In genomic region chr8:64941495-64941894, GRCm38 (mm10) we compare ENCODE assay signal across 7 mouse cellular contexts. TPM values are rescaled to one million over a fixed set of nuclear protein-coding genes. Genes with fewer than 3 reads are reported as not detected.
DNase-seq lines count a peak whose midpoint lies in the region; ATAC-seq and TF ChIP-seq lines count a peak whose summit lies in the region.

No protein-coding gene starts in this region.

- DNase-seq in ZHBTc4 (ENCODE audit: low read depth, low spot score): peak; percentile 81
- peak; percentile 86 to 92 for DNase-seq in cerebellum, postnatal 36 days
- peak; percentile 80 for DNase-seq in gastrocnemius, adult 2 months
- peak; percentile 79 for DNase-seq in kidney, adult 18-20 months
- peak; percentile 78 for DNase-seq in left cerebral cortex, postnatal 4 days
- DNase-seq in midbrain, embryonic 14.5 days: peak; percentile 92
- peak; percentile 37 to 68 for DNase-seq in spleen, adult 2 months (ENCODE audit: low read depth in 1 of 2, low spot score in 2 of 2)

- H3K4me1 ChIP-seq in midbrain, embryonic 14.5 days (ENCODE audit: control insufficient read depth, insufficient read depth, low read length): peaks cover 7% of the 10 kb centered on the region; the same call in 1 of the 2 replicates
- no peaks in the 10 kb centered on the region; the same call in 1 of the 2 replicates for H3K4me1 ChIP-seq in spleen, adult 2 months (ENCODE audit: control insufficient read depth, insufficient read depth, insufficient read length)

- H3K9ac ChIP-seq in midbrain, embryonic 14.5 days (replicated peaks; ENCODE audit: low read length): no peak overlapping the region

- no peaks in the 10 kb centered on the region for H3K9me3 ChIP-seq in midbrain, embryonic 14.5 days (ENCODE audit: control insufficient read depth, low read length)

- intact Hi-C loops in gastrocnemius, adult 2 months (cut with DNase I): loop anchor here (2.0 to 5.0 kb wide), 4 partner anchors 94 to 323 kb away; partner anchors contain the start of gene Cpe
- intact Hi-C loops in left cerebral cortex, postnatal 4 days (cut with DNase I): loop anchor here (5.0 kb wide), 2 partner anchors 179 to 324 kb away; no protein-coding TSS in a partner anchor

- peak; percentile 51; the same call in 1 of the 2 replicates for ATAC-seq in midbrain, embryonic 14.5 days (ENCODE audit: low FRiP score, low TSS enrichment)

- no peaks in the 10 kb centered on the region for H3K36me3 ChIP-seq in midbrain, embryonic 14.5 days (ENCODE audit: control insufficient read depth, insufficient read depth, low read length)
- H3K36me3 ChIP-seq in spleen, adult 2 months (ENCODE audit: control insufficient read depth, insufficient read depth, low read length): no peaks in the 10 kb centered on the region

- 13% methylated on average over 9 of the region's 9 CpGs for WGBS in midbrain, embryonic 14.5 days
- 18% methylated on average over 9 of the region's 9 CpGs for WGBS in spleen, adult 2 months

- peak; percentile 99; the same call in 1 of the 2 replicates for TF ChIP-seq CTCF in gastrocnemius, adult 2 months (IDR thresholded peaks at IDR 0.05)
- peak; percentile 78; the same call in 1 of the 2 replicates for TF ChIP-seq CTCF in spleen, adult 2 months (IDR thresholded peaks at IDR 0.05; ENCODE audit: extremely low read depth, insufficient read depth, insufficient read length, insufficient replicate concordance)

- H3K4me3 ChIP-seq in gastrocnemius, adult 2 months: no peak overlapping the region
- no peak overlapping the region for H3K4me3 ChIP-seq in midbrain, embryonic 14.5 days (replicated peaks; ENCODE audit: low read depth, low read length)
- no peak overlapping the region for H3K4me3 ChIP-seq in spleen, adult 2 months (ENCODE audit: extremely low read depth, insufficient read depth, insufficient read length)

- no peaks in the 10 kb centered on the region for H3K27me3 ChIP-seq in midbrain, embryonic 14.5 days (ENCODE audit: control insufficient read depth, insufficient read depth, low read length)
- H3K27me3 ChIP-seq in spleen, adult 2 months (ENCODE audit: control insufficient read depth, insufficient read depth, low read length): no peaks in the 10 kb centered on the region

- H3K4me2 ChIP-seq in midbrain, embryonic 14.5 days (ENCODE audit: low read length): peak overlapping the region; percentile 24; the same call in 1 of the 2 replicates

- no peak overlapping the region for H3K27ac ChIP-seq in gastrocnemius, adult 2 months
- no peak overlapping the region for H3K27ac ChIP-seq in midbrain, embryonic 14.5 days (replicated peaks; ENCODE audit: low read depth, low read length)
- no peak overlapping the region for H3K27ac ChIP-seq in spleen, adult 2 months (ENCODE audit: insufficient read depth, low read length)

- TF ChIP-seq POLR2A in spleen, adult 2 months (IDR thresholded peaks at IDR 0.05; ENCODE audit: low read depth, low read length): no peak

RNA-seq across cellular contexts. Expression of gene Tmem192, which starts 5.5 kb away (rescaled TPM):
- 10 to 100 TPM; 18.6 to 21.4 TPM for total RNA-seq in gastrocnemius, adult 2 months (2021)
- total RNA-seq in left cerebral cortex, postnatal 4 days (2021): 10 to 100 TPM; 14.1 to 18.7 TPM
- 28.2 and 32.7 TPM in 2 replicates for polyA plus RNA-seq in midbrain, embryonic 14.5 days (2014; fragmentation: Nextera tagmentation; extraction: Ambion mirVana)
- polyA plus RNA-seq in spleen, adult 2 months (2012; rRNA removed): 40.0 and 51.9 TPM in 2 replicates

RNA-seq across cellular contexts. Expression of gene Trim75, which starts 46.1 kb away (rescaled TPM):
- not detected for total RNA-seq in gastrocnemius, adult 2 months (2021)
- not detected for total RNA-seq in left cerebral cortex, postnatal 4 days (2021)
- polyA plus RNA-seq in midbrain, embryonic 14.5 days (2014; fragmentation: Nextera tagmentation; extraction: Ambion mirVana): 0.08 and 0.18 TPM in 2 replicates
- not detected in 2 replicates for polyA plus RNA-seq in spleen, adult 2 months (2012; rRNA removed)
